Mouse (Mus musculus) lung, postnatal 10 days (tissue): Measurements from ENCODE around the gene Ripor2.
"Not testable (repeated sequence)": the region's sequence is repeated elsewhere in the genome, so short reads cannot be mapped to it uniquely, and the experiment has no call there.

Source experiments
- DNase-seq: peaks from one replicate; pipeline ENCODE4 v3.0.0; 2021

Gene Ripor2

GRCm38 (mm10) chr13:24715601-24716000 is 133.6 kb downstream of the Ripor2 start:
- DNase-seq: no peak

- DNase-seq: no peak
Measured at GRCm38 (mm10) chr13:24716441-24716840, 134.5 kb downstream of the Ripor2 start.

GRCm38 (mm10) chr13:24717677-24718076 is 135.7 kb downstream of the Ripor2 start:
- no peak for DNase-seq

GRCm38 (mm10) chr13:24721502-24721901 is 139.5 kb downstream of the Ripor2 start:
- no peak for DNase-seq

GRCm38 (mm10) chr13:24723699-24724394 is 141.9 kb downstream of the Ripor2 start:
- no peak for DNase-seq

GRCm38 (mm10) chr13:24724395-24724759 is 142.4 kb downstream of the Ripor2 start:
- DNase-seq: no peak

GRCm38 (mm10) chr13:24729128-24729527 is 147.1 kb downstream of the Ripor2 start:
- no peak for DNase-seq

- no peak for DNase-seq
Measured at GRCm38 (mm10) chr13:24734502-24734901, 152.5 kb downstream of the Ripor2 start.

- no peak for DNase-seq
Measured at GRCm38 (mm10) chr13:24735608-24736131, 153.7 kb downstream of the Ripor2 start.

- DNase-seq: no peak
Measured at GRCm38 (mm10) chr13:24741028-24741427, 159.0 kb downstream of the Ripor2 start, which contains the start of gene Armh2. Armh2 (plus strand) TSS chr13:24741232.

- DNase-seq: peak; percentile 36
Measured at GRCm38 (mm10) chr13:24747823-24748222, 165.8 kb downstream of the Ripor2 start.

- no peak for DNase-seq
Measured at GRCm38 (mm10) chr13:24750807-24751206, 168.8 kb downstream of the Ripor2 start.

GRCm38 (mm10) chr13:24751396-24751795 is 169.4 kb downstream of the Ripor2 start:
- DNase-seq: no peak

GRCm38 (mm10) chr13:24756756-24757155 is 174.8 kb downstream of the Ripor2 start:
- no peak for DNase-seq

GRCm38 (mm10) chr13:24757820-24758564 is 176.0 kb downstream of the Ripor2 start:
- DNase-seq: no peak

- DNase-seq: no peak
Measured at GRCm38 (mm10) chr13:24759451-24759850, 177.5 kb downstream of the Ripor2 start.

GRCm38 (mm10) chr13:24760351-24760870 is 178.4 kb downstream of the Ripor2 start:
- DNase-seq: no peak

- DNase-seq: no peak
Measured at GRCm38 (mm10) chr13:24761083-24761402, 179.1 kb downstream of the Ripor2 start.

GRCm38 (mm10) chr13:24761403-24762227 is 179.6 kb downstream of the Ripor2 start, which contains the start of gene Gmnn:
Gmnn (minus strand) TSS chr13:24761923.
- DNase-seq: peak; percentile 89

GRCm38 (mm10) chr13:24762254-24762653 is 180.3 kb downstream of the Ripor2 start:
- DNase-seq: no peak

GRCm38 (mm10) chr13:24767809-24768208 is 185.8 kb downstream of the Ripor2 start:
- not testable (repeated sequence) for DNase-seq

GRCm38 (mm10) chr13:24771482-24771881 is 189.5 kb downstream of the Ripor2 start:
- DNase-seq: not testable (repeated sequence)
